In the genomic region with DNA sequence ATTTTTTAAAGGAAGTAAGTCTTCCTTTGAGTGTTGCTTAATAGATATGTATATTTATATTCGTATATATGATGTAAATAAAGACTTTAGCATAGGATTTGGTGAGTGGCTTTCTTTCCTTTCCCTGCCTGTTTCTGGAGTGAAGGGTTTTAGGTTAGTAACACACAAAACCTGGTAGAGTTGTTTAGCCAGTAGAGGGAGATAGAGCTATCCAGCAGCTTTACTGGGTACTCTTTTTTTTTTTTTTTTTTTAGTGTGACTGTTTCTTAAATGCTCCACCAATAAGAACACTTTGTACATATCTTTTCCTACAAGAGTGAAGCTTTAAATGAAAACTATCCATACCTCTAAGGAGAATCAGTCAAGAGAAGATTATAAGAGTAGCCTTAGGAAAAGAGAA, we compare ENCODE assay signal across 8 mouse cellular contexts.
DNase-seq lines count a peak whose midpoint lies in the region; TF ChIP-seq lines count a peak whose summit lies in the region.
"Had no signal": no experiment of that assay in that cellular context is flagged by ENCODE, and none has a peak within 500 bp of the region (broad histone marks: within the 10 kb centered on the region; RNA-seq: fewer than 3 reads in every experiment).

No protein-coding gene starts in this region.

- no peaks in the 10 kb centered on the region for H3K9me3 ChIP-seq in E14TG2a.4 (ENCODE audit: low read length)
- H3K9me3 ChIP-seq: hindbrain, embryonic 12.5 days had no signal

- no peak for TF ChIP-seq POLR2A in kidney, adult 2 months (IDR thresholded peaks at IDR 0.05; ENCODE audit: low read depth, low read length)

- no peaks in the 10 kb centered on the region for H3K27me3 ChIP-seq in kidney, adult 2 months (replicated peaks; ENCODE audit: control insufficient read depth, insufficient read depth, low read length)
- H3K27me3 ChIP-seq in E14TG2a.4 (ENCODE audit: insufficient read depth, low read length), result no peaks in the 10 kb centered on the region
- H3K27me3 ChIP-seq: hindbrain, embryonic 12.5 days had no signal

- H3K27ac ChIP-seq in kidney, adult 2 months (ENCODE audit: insufficient read depth, low read depth, low read length), result no peak overlapping the region
- H3K27ac ChIP-seq: hindbrain, embryonic 12.5 days had no signal

- H3K36me3 ChIP-seq in kidney, adult 2 months (ENCODE audit: control insufficient read depth, insufficient read depth, low read length), result no peaks in the 10 kb centered on the region
- no peaks in the 10 kb centered on the region for H3K36me3 ChIP-seq in E14TG2a.4 (ENCODE audit: insufficient read depth, low read length)
- H3K36me3 ChIP-seq: hindbrain, embryonic 12.5 days had no signal

- H3K4me1 ChIP-seq in kidney, adult 2 months (ENCODE audit: control insufficient read depth, insufficient read depth, low read length), result no peaks in the 10 kb centered on the region
- no peaks in the 10 kb centered on the region for H3K4me1 ChIP-seq in E14TG2a.4 (replicated peaks; ENCODE audit: low read depth, low read length)
- H3K4me1 ChIP-seq: hindbrain, embryonic 12.5 days had no signal

- TF ChIP-seq CTCF in kidney, adult 2 months (conservative IDR thresholded peaks at IDR 0.05; ENCODE audit: insufficient read depth, insufficient read length, low read depth, low read length), result no peak
- 0 out of 2 replicates have a peak, but pooled peaks have one; percentile 23 for TF ChIP-seq CTCF in E14TG2a.4 (conservative IDR thresholded peaks at IDR 0.05; ENCODE audit: low read length)

- H3K4me3 ChIP-seq in kidney, adult 2 months (ENCODE audit: insufficient read depth, low read depth, low read length), result no peak overlapping the region
- H3K4me3 ChIP-seq in E14TG2a.4 (replicated peaks; ENCODE audit: low read length), result no peak overlapping the region
- H3K4me3 ChIP-seq: hindbrain, embryonic 12.5 days had no signal

- WGBS in kidney, adult 2 months, result 33% methylated on average over 1 of the region's 1 CpGs

- DNase-seq in kidney, adult 2 months, result peak; percentile 2
- DNase-seq in kidney, postnatal 36 days, result no peak
- peak; percentile 35 for DNase-seq in 416B (ENCODE audit: low read depth)
- DNase-seq in embryo, embryonic 9.5 days (ENCODE audit: extremely low spot score), result peak; percentile 12
- DNase-seq in cerebellum, adult 9-11 months, result no peak
- DNase-seq in cerebellum, adult 11-12 months, result no peak

Comparison
In these comparisons a context has a peak if more than half of its experiments do, and no peak if none do; other contexts are left out.
1. DNase-seq: peak in kidney, adult 2 months (single experiment), 416B (single experiment) and embryo, embryonic 9.5 days (single experiment); none in kidney, postnatal 36 days (0 of 2), cerebellum, adult 9-11 months (single experiment) and cerebellum, adult 11-12 months (single experiment).